Mouse (Mus musculus): ENCODE measurements around the gene Lrrc8a. TPM values are rescaled to one million over a fixed set of nuclear protein-coding genes. Genes with fewer than 3 reads are reported as not detected.

Gene Lrrc8a
- total RNA-seq, 2 experiments from 2014 or later, result 19.6 to 37.9 TPM

- intact Hi-C loops (cut with DNase I), result no loop called here
- Histone ChIP-seq H3K27ac (peak overlapping the region; percentile 91), H3K4me3 (peak overlapping the region; percentile 96)
- no peak for DNase-seq
- no peak for TF ChIP-seq CTCF (IDR thresholded peaks at IDR 0.05)
Measured at GRCm38 (mm10) chr2:30243391-30243790, 5.9 kb downstream of the Lrrc8a start.

GRCm38 (mm10) chr2:30244595-30245178 lies 7.2 kb downstream of the Lrrc8a start:
- no peak for DNase-seq
- intact Hi-C loops (cut with DNase I), result no loop called here
- no peak for TF ChIP-seq CTCF (IDR thresholded peaks at IDR 0.05)
- peak overlapping the region; percentile 91 for H3K27ac ChIP-seq
- H3K4me3 ChIP-seq, result peak overlapping the region; percentile 96

- intact Hi-C loops (cut with DNase I), result no loop called here
- no peak overlapping the region for H3K4me3 ChIP-seq
- peak overlapping the region; percentile 21; the same call in 1 of the 2 replicates for H3K27ac ChIP-seq
- DNase-seq, result no peak
- no peak for TF ChIP-seq CTCF (IDR thresholded peaks at IDR 0.05)
Measured at GRCm38 (mm10) chr2:30247036-30247435, 9.5 kb downstream of the Lrrc8a start.

- intact Hi-C loops (cut with DNase I), result no loop called here
- TF ChIP-seq CTCF (IDR thresholded peaks at IDR 0.05), result no peak
Measured at GRCm38 (mm10) chr2:30247681-30248080, 10.2 kb downstream of the Lrrc8a start.

GRCm38 (mm10) chr2:30249182-30249581 lies 11.7 kb downstream of the Lrrc8a start:
- DNase-seq, result no peak
- intact Hi-C loops (cut with DNase I), result no loop called here
- Histone ChIP-seq H3K4me3 (no peak overlapping the region), H3K27ac (peak overlapping the region; percentile 80)
- TF ChIP-seq CTCF (IDR thresholded peaks at IDR 0.05), result no peak

More at GRCm38 (mm10) chr2:30247681-30248080, 10.2 kb downstream of the Lrrc8a start:
- Histone ChIP-seq H3K4me3 (no peak overlapping the region; the same call in 1 of the 2 replicates), H3K27ac (peak overlapping the region; percentile 80)
- DNase-seq, result no peak

GRCm38 (mm10) chr2:30250166-30251128 lies 12.9 kb downstream of the Lrrc8a start:
- Histone ChIP-seq H3K4me3 (no peak overlapping the region), H3K27ac (peak overlapping the region; percentile 80)
- no peak for DNase-seq
- intact Hi-C loops (cut with DNase I), result no loop called here
- no peak for TF ChIP-seq CTCF (IDR thresholded peaks at IDR 0.05)

- intact Hi-C loops (cut with DNase I), result no loop called here
- peak; percentile 51 for DNase-seq
- no peak for TF ChIP-seq CTCF (IDR thresholded peaks at IDR 0.05)
- H3K27ac ChIP-seq, result peak overlapping the region; percentile 80
- peak overlapping the region; percentile 11; the same call in 1 of the 2 replicates for H3K4me3 ChIP-seq
Measured at GRCm38 (mm10) chr2:30251417-30252104, 14.0 kb downstream of the Lrrc8a start.

- intact Hi-C loops (cut with DNase I), result no loop called here
- peak overlapping the region; percentile 80 for H3K27ac ChIP-seq
- peak overlapping the region; percentile 6 for H3K4me3 ChIP-seq
- no peak for TF ChIP-seq CTCF (IDR thresholded peaks at IDR 0.05)
- no peak for DNase-seq
Measured at GRCm38 (mm10) chr2:30252521-30252920, 15.0 kb downstream of the Lrrc8a start.

- intact Hi-C loops (cut with DNase I), result no loop called here
- Histone ChIP-seq H3K27ac (peak overlapping the region; percentile 80), H3K4me3 (no peak overlapping the region)
- DNase-seq, result no peak
- TF ChIP-seq CTCF (IDR thresholded peaks at IDR 0.05), result no peak
Measured at GRCm38 (mm10) chr2:30253809-30254208, 16.3 kb downstream of the Lrrc8a start.

- DNase-seq, result no peak
- H3K27ac ChIP-seq, result no peak overlapping the region
- TF ChIP-seq CTCF (IDR thresholded peaks at IDR 0.05), result no peak
- intact Hi-C loops (cut with DNase I), result no loop called here
- no peak overlapping the region for H3K4me3 ChIP-seq
Measured at GRCm38 (mm10) chr2:30255631-30256395, 18.3 kb downstream of the Lrrc8a start.

- intact Hi-C loops (cut with DNase I), result no loop called here
- Histone ChIP-seq H3K4me3 (no peak overlapping the region), H3K27ac (peak overlapping the region; percentile 94)
- DNase-seq, result no peak
- no peak for TF ChIP-seq CTCF (IDR thresholded peaks at IDR 0.05)
Measured at GRCm38 (mm10) chr2:30256616-30257350, 19.3 kb downstream of the Lrrc8a start.

Data from gastrocnemius, adult 2 months (tissue).